Mouse (Mus musculus) neutrophil, adult 5-6 weeks (primary cell): ENCODE data around the gene Tmem92. TPM values are rescaled to one million over a fixed set of nuclear protein-coding genes. Genes with fewer than 3 reads are reported as not detected.

ENCODE experiments used
- ATAC-seq: fragments of 151-379, 151-347 bp; 2 replicates; pipeline ENCODE4 v1.8.0; 2017; ENCODE audit warnings: mild to moderate bottlenecking, moderate TSS enrichment; ENCODE audit not compliant: insufficient number of reproducible peaks, poor library complexity, low FRiP score, severe bottlenecking; ENCODE audit errors: extremely low read depth
- total RNA-seq: library from RNA; stranded (forward); fragments of 200-1000 nt; gene quantifications from 2 replicates; pipeline ENCODE4 v1.2.3, GENCODE M21; 2017

Gene Tmem92
- total RNA-seq, 1 experiment from 2014 or later = not detected

DNA sequence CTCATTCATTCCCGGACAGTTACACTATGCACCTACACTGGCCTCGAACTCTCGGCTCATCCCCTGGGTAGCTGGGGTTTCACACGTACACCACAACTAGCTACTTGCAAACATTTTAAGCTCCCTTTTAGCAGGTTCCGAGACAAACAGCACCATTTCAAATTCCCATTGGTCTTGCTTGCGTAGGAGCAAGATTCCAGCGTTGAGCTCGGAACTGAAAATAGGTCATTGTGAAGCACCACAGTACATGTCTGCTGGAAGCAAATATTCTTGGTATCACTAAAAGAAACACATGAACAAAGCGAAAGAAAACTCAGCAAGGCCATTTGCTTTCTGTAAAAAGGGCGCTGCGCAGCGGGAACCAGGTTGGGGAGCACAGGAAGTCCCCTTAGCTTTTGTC is 51.3 kb downstream of the Tmem92 start:
- no peak for ATAC-seq

DNA sequence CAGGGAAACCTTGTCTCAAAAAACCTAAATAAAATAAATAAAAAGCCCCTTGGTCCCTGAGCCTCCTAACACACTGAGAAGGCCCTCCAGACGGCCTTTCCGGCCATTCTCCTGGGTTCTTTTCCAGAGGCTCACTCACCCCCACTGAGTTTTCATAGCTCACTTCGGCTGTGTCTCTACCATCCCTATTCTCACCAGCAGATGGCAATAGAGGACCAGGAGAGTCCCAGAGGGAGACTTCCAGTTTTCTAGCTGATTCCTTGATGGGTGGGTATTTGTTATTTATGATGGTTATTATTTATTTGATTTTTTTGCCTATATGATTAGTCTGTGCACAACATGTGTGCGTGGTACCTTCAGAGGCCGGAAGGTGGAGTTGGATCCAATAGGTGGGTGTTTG is 52.2 kb downstream of the Tmem92 start:
- ATAC-seq = no peak

DNA sequence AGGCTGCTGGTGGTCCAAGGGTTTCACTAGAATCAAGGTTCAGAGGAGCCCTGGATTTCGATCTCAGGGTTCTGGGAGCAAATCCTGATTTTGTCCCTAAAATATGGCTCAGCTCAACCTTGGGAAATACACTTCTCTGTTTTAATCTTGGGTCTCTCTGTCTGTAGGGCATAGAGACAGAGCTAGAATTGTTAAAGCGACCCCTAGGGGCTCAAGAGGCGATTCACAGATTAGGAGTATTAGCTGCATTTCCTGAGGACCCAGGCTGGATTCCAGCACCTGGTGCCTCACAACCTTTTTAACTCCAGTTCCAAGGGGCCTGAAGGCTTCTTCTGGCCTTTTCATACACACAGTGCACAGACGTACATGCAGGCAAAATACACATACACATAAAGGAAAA is 52.9 kb downstream of the Tmem92 start:
- no peak for ATAC-seq

DNA sequence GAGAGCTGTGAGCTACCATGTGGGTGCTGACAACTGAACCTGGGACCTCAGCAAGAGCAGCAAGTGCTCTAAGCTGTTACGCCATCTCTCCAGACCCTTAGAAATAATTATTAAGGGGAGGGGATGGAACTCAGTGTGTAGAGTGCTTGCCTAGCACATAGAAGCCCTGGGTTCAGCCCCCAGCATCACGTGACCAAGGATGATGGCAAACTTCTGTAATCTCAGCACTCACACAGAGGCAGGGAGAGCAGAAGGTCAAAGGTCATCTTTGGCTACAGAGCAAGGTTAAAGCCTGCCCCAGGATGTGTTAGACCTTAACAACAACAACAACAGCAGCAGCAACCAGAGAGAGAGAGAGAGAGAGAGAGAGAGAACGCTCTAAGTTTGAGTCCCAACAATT is 54.0 kb downstream of the Tmem92 start:
- no peak for ATAC-seq

DNA sequence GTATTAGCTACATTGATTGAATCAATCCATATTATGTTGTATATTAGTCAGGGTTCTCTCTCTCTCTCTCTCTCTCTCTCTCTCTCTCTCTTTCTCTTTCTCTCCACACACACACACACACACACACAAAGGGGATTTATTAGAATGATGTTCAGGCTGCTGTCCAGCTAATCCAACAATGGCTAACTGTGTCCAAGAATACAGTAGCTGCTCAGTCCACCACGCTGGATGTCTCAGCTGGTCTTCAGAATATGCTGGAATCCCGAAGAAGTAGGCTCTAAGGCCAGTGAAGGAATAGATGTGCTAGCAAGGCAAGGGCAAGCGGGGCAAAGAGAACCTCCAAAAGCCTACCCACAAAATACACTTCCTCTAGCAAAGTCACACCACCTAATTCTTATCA is 55.2 kb downstream of the Tmem92 start:
- ATAC-seq = no peak

Other genes with a start within 250 kb of the Tmem92 start
- 2.3 and 3.3 TPM in 2 replicates for gene Rsad1, start 233.4 kb downstream of the Tmem92 start, total RNA-seq
- gene Chad, start 217.7 kb downstream of the Tmem92 start, total RNA-seq = 0.23 and 0.25 TPM in 2 replicates
- gene Acsf2, start 180.8 kb downstream of the Tmem92 start, total RNA-seq = 19.8 and 22.8 TPM in 2 replicates
- gene Lrrc59, start 152.9 kb downstream of the Tmem92 start, total RNA-seq = 37.4 and 38.2 TPM in 2 replicates
- gene Mrpl27, start 128.9 kb downstream of the Tmem92 start, total RNA-seq = 8.6 and 13.8 TPM in 2 replicates
- 0.47 and 1.8 TPM in 2 replicates for gene Eme1, start 128.7 kb downstream of the Tmem92 start, total RNA-seq
- 7.2 and 8.7 TPM in 2 replicates for gene Xylt2, start 105.2 kb downstream of the Tmem92 start, total RNA-seq
- not detected in 2 replicates for gene Gm11541, start 78.2 kb downstream of the Tmem92 start, total RNA-seq
- gene Cdc34b, start 40.9 kb downstream of the Tmem92 start, total RNA-seq = not detected in 2 replicates
- gene Col1a1, start 153.5 kb upstream of the Tmem92 start, total RNA-seq = not detected in 2 replicates
- not detected in 2 replicates for gene Hils1, start 184.9 kb upstream of the Tmem92 start, total RNA-seq
- gene Sgca, start 193.6 kb upstream of the Tmem92 start, total RNA-seq = not detected in 2 replicates
- gene Ppp1r9b, start 208.3 kb upstream of the Tmem92 start, total RNA-seq = 118 and 120 TPM in 2 replicates
- gene Samd14, start 227.2 kb upstream of the Tmem92 start, total RNA-seq = 0.81 and 3.1 TPM in 2 replicates